Mouse (Mus musculus): ENCODE data around the gene Prtn3.

The Prtn3 gene

GRCm38 (mm10) chr10:79928030-79928694 lies 53.9 kb downstream of the Prtn3 start:
- no peak for DNase-seq (ENCODE audit: low spot score)

DNA sequence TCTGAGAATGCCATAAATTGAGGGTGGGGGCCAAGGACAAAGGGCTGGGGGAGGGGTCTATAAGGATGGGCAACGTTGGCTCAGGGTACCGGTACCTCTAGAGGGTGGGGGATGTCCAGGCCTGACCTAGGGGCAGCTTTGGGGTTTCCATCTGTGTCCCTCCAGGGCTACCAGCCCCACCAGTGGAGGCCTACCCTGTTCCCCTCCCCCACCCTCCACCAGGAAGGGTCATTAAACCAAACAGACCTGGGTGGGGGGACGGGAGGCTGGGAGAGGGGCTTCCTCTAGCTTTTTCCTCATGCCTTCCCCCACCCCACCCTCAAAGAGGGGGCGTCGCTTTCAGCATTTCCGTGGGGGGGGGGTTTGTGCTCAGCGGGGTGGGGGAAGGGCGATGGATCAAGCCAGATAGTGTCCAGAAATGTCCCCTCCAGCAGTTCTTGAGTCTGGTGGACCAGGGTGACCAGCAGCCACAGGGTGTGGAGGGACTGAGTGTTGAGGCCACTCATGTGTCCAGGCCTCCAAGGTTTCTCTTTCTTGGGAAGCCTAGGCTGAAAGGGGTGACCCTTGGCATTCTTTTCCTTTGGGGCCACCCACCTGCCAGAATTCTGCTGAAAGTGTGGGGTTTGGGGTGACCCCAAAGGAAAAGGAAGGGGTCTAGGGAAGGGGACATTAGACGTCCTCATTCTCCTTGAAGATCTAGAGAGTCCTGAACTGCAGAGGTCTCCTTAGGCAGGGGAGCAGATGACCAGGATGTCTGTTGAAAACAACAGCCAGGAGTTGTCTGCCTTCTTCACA lies 54.8 kb downstream of the Prtn3 start:
- no peak for DNase-seq (ENCODE audit: low spot score)

GRCm38 (mm10) chr10:79929967-79930825 lies 55.9 kb downstream of the Prtn3 start:
- no peak for DNase-seq (ENCODE audit: low spot score)

DNA sequence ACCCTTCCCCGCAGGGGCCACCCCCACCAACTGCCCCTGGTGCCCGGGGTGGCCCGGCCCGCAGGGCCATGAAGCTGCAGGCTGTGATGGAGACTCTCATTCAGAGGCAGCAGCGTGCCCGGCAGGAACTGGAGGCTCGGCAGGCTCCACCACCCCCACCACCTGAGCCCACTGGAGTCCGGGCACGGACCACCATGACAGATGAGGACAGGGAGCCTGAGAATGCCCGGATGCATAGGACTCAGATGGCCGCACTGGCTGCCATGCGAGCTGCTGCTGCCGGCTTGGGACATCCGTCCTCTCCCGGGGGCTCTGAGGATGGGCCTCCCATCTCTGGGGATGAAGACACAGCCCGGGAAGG lies 56.5 kb downstream of the Prtn3 start:
- no peak for DNase-seq (ENCODE audit: low spot score)

GRCm38 (mm10) chr10:79931797-79932196 lies 57.5 kb downstream of the Prtn3 start:
- no peak for DNase-seq (ENCODE audit: low spot score)

DNA sequence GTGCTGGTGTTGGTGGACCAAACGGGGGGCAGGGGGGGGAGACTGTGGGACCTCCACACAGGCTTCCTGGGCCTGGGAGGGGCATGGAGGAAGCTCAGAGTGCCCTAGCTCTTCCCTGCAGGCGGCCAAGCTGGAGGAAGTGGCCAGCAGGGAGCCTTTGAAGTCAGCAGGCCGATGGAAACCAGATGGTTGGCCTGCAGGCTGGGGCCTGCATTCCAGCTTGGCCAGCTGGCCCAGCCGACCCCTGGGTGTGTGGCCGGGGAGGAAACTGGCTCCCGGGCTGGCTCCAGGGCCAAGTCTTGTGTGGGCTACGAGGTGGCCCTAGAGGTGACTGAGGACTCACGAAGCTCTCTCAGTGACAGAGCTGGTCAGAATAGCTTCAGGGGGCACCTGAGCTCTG lies 58.5 kb downstream of the Prtn3 start:
- no peak for DNase-seq (ENCODE audit: low spot score)

Data from ovary, postnatal 10 days (tissue).